Mouse (Mus musculus): Measurements from ENCODE around the gene Erp29. TPM values are rescaled to one million over a fixed set of nuclear protein-coding genes. Genes with fewer than 3 reads are reported as not detected.

The Erp29 gene
- polyA plus RNA-seq, 1 experiment = 66.6 TPM

DNA sequence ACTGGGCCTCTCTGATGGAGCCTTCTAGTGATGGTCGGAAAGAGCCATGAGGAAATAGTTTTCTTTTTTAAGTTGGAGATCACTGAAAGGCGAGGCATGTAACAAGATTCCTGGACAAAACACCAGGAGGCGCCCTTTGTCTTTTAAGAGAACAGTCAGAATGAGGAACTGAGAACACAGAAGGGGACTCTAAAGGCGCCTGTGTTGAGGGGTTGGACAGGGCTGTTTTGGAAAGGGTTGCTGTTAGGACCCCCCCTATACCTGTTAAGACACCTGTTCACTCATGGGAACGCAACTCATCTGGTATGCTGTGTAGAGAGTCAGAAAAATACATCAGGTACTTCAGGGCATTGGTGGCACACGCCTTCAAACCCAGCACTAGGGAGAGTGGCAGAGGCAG is 2.3 kb downstream of the Erp29 start:
- DNase-seq (ENCODE audit: low read depth) = no peak

DNA sequence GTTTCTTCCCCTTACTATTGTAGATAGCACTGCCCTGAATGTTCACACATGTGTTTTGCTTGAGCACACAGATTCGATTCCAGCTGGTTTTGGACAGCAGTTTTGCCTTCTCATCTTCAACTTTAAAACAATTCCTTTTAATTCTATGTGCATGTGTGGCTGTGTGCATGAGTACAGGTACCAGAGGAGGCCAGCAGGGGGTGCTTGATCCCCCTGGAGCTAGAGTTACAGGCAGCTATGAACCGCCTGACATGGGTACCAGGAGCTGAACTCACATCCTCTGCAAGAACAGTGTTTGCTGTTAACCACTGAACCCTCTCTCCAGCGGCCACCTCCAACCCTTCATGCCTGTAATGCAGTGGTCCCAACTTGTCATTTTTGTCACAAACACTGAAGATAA is 3.9 kb downstream of the Erp29 start:
- no peak for DNase-seq (ENCODE audit: low read depth)

DNA sequence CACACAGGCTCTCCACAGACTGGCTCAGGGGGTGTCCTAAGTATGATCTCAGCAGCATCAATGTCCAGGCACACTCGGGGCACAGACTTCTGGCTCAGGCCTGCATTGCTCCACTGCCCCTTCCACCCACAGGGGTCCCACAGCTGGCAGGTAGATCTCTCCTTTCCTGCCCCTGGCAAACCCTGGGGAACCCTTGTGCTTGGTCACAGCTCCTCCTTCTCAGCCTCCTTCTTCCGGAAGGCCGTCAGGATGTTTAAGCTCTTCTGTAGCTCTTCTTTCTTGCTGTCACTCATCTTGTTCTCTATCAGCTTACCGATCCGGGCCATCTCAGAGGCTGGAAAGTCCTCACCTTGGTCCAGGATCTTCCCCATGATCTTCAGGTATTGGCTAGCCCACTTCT is 7.4 kb downstream of the Erp29 start:
- DNase-seq (ENCODE audit: low read depth) = no peak

DNA sequence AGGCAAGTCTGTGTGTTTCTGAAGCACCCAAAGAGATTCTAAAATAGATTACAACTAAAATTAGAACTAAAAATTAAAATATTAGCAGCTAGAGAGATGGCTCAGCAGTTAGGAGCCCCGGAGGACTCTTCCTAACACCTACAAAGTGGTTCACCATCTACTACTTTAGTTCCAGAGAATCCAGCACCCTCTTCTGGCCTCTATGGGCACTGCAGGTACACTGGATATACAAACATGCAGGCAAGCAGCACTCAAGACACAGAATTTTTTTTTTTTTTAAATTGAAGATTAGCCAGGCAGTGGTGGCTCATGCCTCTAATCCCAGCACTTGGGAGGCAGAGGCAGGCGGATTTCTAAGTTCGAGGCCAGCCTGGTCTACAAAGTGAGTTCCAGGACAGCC is 8.8 kb downstream of the Erp29 start:
- no peak for DNase-seq (ENCODE audit: low read depth)

DNA sequence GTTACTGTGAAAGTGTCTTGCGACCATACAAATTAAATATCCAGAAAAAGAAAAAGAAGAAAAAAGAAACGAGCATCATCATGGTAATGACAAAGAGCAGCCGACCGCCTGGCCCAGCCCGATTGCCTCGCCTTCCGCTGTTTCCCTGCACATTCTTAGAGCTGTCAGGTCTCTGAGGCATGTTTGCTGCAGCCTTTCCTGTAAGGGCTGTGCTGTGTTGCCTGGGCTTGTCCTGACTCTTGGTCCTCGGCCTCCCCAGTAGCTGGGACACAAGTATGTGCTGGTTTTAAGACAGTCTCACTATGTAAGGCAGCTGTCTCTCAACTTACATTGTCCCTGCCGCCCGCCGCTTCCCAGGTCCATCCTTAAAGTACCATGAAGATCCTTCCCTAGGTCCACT is 13.6 kb downstream of the Erp29 start:
- DNase-seq (ENCODE audit: low read depth) = no peak

DNA sequence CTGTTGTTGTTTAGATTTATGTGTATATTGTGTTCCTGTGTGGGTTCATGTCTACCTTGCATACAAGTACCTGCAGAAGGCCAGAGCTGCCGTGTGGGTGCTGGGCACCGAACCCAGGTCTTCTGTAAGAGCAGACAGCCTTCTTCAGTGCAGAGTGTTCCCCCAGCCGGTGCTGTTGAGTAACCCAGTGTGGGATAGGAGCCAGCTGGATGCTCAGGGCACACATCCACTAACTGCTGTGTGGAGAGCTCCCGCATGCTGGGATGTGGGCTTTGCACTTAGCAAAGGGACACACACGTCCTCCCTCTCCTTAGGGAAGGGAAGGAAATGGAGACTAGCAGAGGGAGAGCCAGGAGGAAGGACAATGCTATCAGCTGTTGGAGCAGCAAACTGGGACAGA is 14.2 kb downstream of the Erp29 start:
- DNase-seq (ENCODE audit: low read depth) = no peak

DNA sequence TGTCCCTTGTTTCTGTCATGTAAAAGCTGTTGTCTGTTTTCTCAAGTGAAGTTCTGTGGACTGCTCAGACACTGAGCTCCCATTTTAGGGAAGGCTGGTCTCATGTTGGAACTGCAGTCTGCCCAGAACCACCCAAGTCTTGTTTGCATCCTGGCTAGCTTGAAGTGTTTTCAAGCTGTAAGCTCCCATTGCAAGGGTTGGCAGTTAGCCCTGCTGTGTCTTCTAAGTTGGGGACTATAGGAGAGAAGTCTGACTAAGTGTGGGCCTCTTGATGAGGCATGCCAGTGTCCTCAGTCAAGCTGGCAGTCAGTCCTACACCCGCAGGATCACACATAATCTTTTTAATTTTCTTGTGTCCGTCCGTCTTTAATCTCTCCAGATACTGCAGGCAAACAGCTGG is 23.4 kb downstream of the Erp29 start:
- no peak for DNase-seq (ENCODE audit: low read depth)

DNA sequence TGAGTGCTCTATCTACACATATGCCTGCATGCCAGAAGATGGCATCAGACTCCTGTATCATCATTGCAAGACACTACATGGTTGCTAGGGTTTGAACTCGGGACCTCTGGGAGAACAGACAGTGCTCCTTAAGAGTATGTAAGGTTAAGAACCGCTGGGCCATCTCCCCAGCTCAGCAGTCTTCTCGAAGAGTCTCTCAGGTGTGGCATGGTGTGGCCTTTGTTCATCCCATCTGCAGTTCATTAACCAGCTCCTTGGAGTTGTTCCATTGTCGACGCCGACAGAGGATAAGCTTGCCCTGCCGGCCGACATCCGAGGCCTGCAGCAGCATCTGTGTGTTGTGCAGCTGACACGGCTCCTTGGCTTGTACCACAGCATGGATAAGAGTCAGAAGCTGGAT is 29.0 kb downstream of the Erp29 start:
- no peak for DNase-seq (ENCODE audit: low read depth)

DNA sequence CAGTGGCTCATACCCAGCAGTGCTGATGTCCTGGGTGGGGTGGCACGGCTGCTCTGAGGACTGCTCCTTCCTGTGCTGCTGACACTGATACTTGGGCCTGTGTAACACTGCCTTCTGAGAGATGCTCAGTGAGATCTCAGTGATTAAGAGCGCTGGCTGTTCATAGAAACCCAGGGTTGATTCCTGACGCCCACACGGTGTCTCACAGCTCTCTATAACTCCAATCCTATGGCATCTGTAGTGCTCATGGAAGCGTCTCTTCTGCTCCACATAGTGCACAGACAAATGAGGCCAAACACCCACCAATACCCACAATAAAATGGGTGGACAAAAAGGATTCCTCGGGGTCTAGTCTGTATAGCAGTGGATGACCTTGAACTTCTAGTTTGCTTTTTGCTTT is 29.5 kb downstream of the Erp29 start:
- DNase-seq (ENCODE audit: low read depth) = no peak

DNA sequence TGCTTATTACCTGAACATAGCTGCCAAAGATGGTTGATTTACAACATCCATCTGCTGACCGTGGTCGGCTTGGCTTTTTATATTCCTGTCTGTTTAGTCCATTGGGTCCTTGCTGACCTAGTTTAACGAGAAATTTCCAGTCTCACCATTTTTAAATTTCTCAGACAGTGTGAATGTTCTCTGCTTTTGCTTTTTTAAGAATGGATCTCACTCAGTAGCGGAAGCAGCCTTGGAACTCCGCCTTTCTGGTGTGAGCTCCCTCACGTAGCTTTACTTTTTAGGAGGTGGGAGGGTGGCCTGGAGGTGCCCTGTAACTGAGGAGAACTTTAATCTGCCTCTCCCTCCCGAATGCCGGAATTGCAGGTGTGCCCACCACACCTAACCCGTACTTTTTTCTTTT is 31.6 kb downstream of the Erp29 start:
- DNase-seq (ENCODE audit: low read depth) = no peak

DNA sequence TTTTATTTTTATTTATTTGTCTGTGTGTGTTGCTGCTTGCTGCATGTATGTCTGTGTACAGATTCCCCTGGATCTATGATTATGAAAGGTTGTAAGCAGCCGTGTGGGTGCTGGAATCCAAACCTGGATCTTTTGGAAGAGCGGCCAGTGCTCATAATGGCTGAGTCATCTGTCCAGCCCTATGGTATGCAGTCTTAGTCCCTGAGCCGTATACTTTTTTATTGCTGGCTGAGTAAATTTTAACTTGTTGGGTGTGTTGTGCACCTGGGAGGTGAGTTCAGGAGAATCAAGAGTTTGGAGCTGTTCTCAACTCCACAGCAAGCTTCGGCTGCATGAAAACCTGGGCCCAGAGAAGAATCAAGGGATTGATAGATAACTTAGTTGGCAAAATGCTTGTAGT is 41.3 kb downstream of the Erp29 start:
- DNase-seq (ENCODE audit: low read depth) = no peak

DNA sequence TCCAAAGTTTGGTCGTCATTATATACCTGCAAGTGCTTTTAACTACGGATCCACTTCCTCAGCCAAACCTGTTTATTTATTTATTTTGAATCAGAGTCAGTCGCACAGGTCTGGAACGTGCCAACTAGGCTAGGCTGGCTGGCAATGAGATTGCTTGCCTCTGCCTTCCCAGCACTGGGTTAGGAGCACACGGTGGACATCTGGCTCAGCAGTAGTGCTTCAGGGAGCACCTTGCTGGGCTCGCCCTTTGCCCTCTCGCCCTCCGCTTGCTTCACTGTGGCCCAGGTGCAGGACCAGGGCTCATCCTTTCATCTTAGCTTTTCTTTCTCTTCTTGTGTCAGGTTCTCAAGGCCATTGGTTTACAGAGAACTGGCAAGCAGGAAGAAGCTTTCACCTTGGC is 44.5 kb downstream of the Erp29 start:
- DNase-seq (ENCODE audit: low read depth) = no peak

DNA sequence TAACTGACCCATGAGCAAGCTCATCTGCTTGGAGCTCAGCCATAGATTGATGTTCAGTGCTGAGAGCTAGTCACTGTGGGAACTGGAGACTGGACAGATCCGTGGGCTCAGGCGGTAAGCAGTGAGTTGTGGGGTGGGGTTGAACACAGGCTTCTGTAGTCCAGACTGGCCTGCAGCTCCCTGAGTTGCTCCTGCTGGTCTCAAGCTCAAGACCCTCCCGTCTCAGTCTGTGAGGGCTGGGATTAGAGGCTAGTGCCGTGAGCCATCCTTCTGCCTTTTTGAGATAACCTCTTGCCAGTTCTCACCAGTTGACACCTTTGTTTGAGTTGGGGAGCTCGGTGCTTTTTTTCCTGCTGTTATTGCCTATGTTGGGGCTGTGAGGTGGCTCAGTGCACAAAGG is 51.5 kb downstream of the Erp29 start:
- DNase-seq (ENCODE audit: low read depth) = no peak

DNA sequence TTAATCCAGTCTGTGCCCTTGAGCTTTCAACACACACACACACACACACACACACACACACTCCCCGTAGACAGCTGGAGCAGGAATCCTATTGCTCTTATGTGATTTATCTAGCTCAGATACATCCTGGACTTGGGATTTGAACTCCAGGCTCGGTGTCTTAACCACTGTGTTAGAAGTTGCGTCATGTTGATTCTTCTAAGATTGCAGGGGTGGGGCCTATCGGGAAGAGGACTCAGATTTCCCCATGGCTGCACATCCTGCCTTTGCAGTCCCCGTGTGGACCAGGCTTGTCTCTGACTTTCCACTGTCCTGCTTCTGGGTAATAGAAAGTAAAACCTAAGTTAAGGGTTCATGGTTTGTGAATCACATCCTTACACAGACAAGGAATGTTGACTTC is 52.2 kb downstream of the Erp29 start:
- no peak for DNase-seq (ENCODE audit: low read depth)

DNA sequence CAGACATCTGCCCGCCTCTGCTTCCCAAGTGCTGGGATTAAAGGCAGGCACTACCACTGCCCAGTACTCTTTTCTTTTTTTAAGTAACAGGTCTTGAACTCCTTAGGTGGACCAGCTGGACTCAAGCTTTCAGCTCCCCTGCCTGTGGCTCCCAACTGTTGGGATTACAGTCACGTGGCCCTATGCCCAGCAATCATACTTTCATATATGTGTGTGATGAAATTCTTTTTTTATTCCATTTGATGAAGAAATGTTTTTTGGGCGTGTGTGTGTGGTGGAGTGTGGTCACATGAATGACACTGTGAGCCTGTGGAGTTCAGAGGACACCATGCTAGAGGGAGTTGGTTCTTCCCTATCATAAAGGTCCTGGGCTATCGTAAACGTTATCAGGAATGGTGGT is 52.8 kb downstream of the Erp29 start:
- no peak for DNase-seq (ENCODE audit: low read depth)

DNA sequence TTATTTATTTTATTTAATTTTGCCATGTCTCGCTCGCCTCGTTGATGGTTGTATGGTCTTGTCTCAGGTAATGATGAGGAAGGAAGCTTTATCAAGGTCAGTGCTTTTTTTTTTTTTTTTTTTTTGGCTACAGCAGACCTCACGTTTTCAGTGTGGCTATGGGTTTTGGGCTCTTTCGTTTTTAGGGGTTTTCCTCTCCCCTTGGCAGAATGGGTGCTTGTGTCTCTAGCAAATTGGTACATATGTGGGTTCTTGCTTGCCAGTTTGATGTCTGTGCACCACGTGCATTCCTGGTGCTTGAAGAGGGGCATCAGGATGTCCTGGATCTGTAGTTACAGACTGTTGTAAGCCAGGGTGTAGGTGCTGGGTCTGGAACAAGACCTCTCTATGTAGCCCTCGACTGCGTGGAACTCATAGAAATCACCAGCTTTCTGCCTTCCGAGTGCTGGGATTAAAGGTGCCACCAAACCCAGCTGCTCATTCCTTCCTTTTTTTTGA is 53.3 kb downstream of the Erp29 start:
- no peak for DNase-seq (ENCODE audit: low read depth)

DNA sequence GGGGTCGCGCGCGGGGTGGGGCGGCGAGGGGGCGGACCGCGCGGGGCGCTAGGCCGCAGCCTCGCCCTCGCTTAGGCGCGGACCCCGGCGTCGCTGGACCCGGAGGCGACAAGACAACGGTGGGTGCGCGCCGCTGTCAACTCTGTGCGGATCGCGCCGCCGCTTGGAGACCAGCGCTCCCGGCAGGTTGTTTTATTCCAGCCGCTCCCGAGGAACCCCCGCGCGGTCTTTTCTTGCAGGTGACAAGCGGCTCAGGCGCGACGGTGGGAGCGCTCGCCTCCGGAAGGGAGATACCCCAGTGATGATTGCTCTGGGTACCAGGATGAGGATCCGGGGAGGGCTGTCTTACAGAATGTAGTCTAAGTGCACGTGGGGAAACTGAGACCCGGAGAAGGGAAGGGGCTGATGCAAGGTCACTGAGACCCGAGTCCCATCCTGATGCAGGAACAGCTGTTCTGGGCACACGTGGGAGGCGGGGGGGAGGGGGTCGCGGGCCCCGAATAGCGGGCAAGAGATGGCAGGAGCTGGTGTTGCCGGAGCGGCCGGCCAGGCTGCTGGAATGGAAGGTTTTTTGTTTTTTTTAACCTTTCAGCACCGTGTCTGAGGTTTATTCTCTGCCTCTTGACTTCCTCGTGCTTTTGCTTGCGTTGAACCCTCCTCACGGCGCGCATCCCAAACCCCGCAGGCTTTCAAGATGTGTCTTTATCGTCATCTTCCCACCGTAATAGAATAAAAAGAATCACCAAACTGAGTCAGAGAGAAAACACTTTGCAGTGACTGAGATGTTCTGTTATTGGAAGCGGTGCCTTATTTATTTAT is 54.0 kb downstream of the Erp29 start:
- DNase-seq (ENCODE audit: low read depth) = no peak

DNA sequence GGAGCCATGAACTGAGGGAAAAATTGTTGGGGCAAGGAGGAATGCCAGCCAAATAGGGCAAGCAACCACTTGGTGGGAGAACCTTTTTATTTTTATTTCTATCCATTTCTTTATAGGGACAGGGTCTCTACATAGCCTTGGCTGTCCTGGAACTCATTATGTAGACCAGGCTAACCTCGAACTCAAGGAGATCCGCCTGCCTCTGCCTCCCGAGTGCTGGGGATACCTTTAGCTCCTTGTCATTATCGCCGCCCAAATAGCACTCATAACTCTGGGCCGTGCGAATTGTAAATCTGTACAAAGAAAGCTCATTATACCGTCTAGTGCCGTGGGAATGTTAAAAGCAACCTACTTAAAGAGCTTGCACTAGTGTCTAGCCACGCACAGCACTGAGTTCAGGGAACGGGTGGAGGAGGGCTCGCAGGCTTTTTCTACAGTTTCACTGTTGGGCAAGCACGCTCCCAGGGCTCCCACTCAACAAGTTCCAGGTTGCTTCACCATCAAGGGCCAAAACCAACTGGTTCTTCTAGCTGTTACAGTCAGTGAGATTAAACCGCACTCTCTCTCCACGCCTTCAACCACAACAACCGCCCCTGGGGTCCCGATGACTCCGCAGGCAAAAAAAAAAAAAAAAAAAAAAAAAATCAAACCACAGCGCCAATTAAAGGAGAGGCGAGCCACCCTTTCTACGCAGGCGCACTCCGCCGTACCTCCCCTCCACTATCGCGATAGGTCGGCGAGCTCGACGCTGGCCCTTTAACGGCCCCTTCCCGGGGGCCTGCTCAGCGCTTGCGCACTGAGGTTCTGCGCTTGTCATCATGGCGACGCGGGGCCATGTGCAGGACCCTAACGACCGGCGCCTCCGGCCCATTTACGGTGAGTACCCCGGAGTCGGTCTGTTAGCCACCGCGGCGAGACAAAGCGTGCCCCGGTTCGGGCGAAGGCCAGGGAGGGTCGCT is 54.8 kb downstream of the Erp29 start, which contains the start of gene Naa25:
Gene Naa25 (plus strand): TSS at position 750 of the 959 bp plus-strand sequence.
- peak; percentile 98 for DNase-seq (ENCODE audit: low read depth)

DNA sequence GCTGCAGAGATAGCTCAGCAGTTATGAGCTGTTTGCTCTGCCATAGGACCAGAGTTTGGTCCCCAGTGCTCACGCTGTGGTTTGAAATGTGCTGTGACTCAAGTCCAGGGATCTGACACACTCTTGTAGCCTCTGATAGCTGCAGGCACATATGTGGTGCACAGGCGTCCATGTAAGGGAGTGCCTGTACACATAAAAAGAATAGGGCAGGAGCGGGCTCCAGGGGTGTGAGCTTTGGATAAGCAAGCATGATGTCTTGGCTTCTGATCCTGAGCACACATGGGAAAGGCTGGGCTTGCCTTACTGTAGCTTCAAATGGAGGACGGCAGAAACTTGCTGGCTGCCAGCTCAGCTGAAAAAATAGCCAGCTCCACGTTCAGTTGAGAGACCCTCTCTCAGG is 56.7 kb downstream of the Erp29 start:
- DNase-seq (ENCODE audit: low read depth) = no peak

DNA sequence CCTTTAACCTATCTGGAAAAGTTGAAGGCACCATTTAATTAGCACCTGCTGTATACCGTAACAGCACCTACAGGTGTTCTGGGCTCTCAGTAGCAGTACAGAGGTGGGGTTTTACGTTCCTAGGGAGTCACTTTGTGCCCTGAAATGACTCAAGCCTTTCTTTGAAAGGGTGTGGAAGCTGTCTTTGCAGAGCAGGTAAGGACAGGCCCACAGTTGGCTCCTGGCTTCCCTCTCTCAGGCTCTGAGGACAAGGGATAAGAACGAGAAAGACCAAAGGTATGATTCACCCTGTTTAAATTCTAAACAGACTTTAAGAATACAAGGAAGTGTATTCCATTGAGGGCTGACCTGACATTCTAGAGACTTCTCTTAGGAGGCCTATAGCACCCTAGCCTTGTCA is 58.9 kb downstream of the Erp29 start:
- no peak for DNase-seq (ENCODE audit: low read depth)

DNA sequence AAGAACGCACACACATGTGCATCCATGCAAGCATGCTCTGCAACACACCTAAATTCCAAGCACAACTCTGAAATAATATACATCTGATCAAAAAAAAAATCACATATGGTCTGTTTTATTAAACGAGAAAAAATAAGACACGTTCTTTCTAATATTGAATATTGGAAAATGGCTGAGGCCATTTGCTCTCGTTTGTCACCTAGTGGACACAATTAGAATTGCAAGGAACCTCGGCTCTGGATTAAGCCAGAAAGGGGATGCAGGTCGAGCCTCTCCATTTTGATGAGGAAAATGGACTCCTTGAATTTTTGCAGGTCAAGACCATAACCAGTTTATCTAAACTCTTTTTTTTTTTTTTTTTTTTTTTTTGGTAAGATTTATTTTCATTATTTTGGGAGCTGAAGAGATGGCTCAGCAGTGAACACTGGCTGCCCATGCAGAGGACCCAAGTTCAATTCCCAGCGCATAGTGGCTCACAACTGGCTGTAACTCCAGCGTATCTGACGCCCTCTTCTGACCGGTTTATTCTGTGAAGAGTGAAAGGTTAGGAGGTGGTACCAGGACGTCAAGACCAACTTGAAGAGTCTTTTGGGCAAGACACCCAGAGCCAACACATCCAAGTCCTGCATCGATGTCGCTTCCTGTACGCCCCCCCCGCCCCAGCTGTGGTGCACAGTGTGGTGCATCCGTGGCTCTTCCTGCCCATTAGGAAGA is 59.5 kb downstream of the Erp29 start:
- no peak for DNase-seq (ENCODE audit: low read depth)

DNA sequence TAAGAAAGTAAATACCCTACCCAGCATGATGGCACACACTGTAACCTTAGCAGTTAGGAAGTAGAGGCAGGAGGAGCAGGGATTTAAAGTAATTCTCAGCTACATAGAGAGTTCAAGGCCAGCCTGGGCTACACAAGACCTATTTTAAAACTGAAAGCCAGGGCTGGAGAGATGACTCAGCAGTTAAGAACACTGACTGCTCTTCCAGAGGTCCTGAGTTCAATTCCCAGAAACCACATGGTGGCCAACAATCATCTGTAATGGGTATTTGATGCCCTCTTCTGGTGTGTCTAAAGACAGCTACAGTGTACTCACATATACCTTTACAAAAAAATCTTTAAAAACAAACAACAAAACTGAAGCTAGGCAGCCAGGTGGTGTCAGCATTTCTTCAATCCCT is 62.6 kb downstream of the Erp29 start:
- DNase-seq (ENCODE audit: low read depth) = no peak

Measured in gonadal fat pad, adult 2 months (tissue).